Mouse (Mus musculus): ENCODE measurements at regions not wholly inside any gene's neighbourhood (a gene's known extent, or its start where the extent isn't known, plus 50 kb on each side); places are given as distances from the start of the nearest gene placed in this dataset.

DNA sequence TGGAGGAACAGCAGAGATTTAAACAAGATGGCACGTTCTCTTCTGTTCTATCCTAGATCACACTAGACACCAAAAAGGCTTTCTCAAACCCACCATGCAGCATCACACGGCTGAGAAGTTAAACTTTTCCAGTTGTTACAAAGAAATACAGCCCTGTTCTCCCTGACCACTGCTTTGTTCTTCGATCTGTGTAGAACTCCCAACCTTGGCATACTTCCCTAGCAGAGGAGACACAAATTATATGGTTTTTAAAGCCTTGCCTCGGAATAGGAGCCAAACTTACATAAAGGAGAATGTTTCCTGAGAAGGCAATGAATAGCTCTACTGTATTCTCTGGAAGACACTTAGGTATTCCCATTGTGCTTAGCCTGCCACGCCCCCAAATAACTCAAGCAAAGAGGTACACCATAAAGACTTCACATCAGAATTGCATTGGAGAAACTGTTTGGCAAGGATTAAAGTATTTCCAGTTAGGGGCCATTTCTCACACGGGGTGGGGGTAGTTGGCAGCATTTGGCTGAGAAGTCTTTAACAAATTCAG, 114.1 kb upstream of the Ccdc122 start:
- TF ChIP-seq CTCF (conservative IDR thresholded peaks at IDR 0.05; ENCODE audit: low read length), result no peak
- TF ChIP-seq NANOG (IDR thresholded peaks at IDR 0.05; ENCODE audit: borderline replicate concordance, low read length), result no peak

Measured in E14TG2a.4 (cell line).